Mouse (Mus musculus): Measurements from ENCODE around the gene Ddx42. TPM values are rescaled to one million over a fixed set of nuclear protein-coding genes. Genes with fewer than 3 reads are reported as not detected.

The Ddx42 gene
- polyA plus RNA-seq, 1 experiment from 2014 or later, result 113 TPM

DNA sequence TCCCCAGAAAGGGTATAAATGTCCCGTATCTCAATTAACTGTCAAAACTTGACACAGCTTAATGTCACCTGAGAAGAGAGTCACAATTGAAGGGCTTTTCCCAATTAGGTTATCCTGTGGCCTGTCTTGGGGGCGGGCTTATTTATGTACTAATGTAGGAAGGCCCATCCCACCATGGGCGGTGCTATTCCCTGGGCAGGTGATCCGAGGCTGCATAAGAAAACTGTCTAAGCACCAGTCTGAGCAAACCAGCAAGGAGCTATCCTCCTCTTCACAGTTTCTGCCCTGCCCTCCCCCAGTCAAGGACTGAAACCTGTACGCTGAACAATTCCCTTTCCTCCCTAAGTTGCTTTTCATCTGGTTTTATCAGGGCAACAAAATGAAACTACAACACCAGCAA is 73.7 kb downstream of the Ddx42 start:
- no peaks in the 10 kb centered on the region for H3K9me3 ChIP-seq
- H3K4me3 ChIP-seq, result no peak overlapping the region
- no peaks in the 10 kb centered on the region for H3K36me3 ChIP-seq
- no peak overlapping the region for H3K4me2 ChIP-seq (replicated peaks)
- H3K4me1 ChIP-seq, result no peaks in the 10 kb centered on the region
- WGBS, result 87% methylated on average over 5 of the region's 5 CpGs
- no peak for ATAC-seq (ENCODE audit: low FRiP score, low read depth)
- H3K27me3 ChIP-seq, result no peaks in the 10 kb centered on the region
- no peak overlapping the region for H3K9ac ChIP-seq (replicated peaks)
- no peak overlapping the region for H3K27ac ChIP-seq (replicated peaks)

DNA sequence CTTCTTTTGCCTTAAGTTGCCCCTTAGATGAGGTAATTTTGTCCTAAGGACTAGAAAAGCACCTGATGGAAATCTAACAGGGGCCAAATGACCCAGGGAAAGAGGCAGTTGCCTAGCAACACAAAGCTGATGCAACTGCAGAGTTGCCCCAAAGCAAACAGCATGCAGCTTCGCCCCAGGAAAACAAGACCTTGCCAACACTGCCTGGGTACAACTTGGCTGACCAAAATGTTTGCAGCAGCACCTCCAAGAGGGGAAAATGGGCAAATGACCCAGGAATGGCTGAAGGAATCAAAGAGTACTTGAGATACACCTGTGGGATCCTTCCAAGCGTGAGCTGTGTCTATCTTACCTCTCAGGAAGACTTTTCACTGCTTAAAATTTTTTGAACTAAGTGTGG is 75.1 kb downstream of the Ddx42 start:
- 87% methylated on average over 2 of the region's 2 CpGs for WGBS
- Histone ChIP-seq H3K36me3 (no peaks in the 10 kb centered on the region), H3K4me1 (no peaks in the 10 kb centered on the region), H3K9me3 (no peaks in the 10 kb centered on the region), H3K4me3 (no peak overlapping the region), H3K27me3 (no peaks in the 10 kb centered on the region), H3K9ac (replicated peaks) (no peak overlapping the region), H3K4me2 (replicated peaks) (no peak overlapping the region), H3K27ac (replicated peaks) (no peak overlapping the region)
- no peak for ATAC-seq (ENCODE audit: low FRiP score, low read depth)

Other genes with a start within 250 kb of the Ddx42 start
- 1.2 and 1.4 TPM in 2 replicates for gene Ace, start 249.0 kb upstream of the Ddx42 start, polyA plus RNA-seq (2016; fragmentation: Nextera tagmentation; extraction: Ambion mirVana)
- gene Ace3, start 222.3 kb upstream of the Ddx42 start, polyA plus RNA-seq (2016; fragmentation: Nextera tagmentation; extraction: Ambion mirVana), result not detected in 2 replicates
- 0.50 and 0.56 TPM in 2 replicates for gene Kcnh6, start 208.8 kb upstream of the Ddx42 start, polyA plus RNA-seq (2016; fragmentation: Nextera tagmentation; extraction: Ambion mirVana)
- 122 and 126 TPM in 2 replicates for gene Dcaf7, start 180.1 kb upstream of the Ddx42 start, polyA plus RNA-seq (2016; fragmentation: Nextera tagmentation; extraction: Ambion mirVana)
- 9.8 and 10.4 TPM in 2 replicates for gene Taco1, start 150.9 kb upstream of the Ddx42 start, polyA plus RNA-seq (2016; fragmentation: Nextera tagmentation; extraction: Ambion mirVana)
- 25.4 and 25.8 TPM in 2 replicates for gene Map3k3, start 132.3 kb upstream of the Ddx42 start, polyA plus RNA-seq (2016; fragmentation: Nextera tagmentation; extraction: Ambion mirVana)
- 0.78 TPM in 1 of 2 replicates, not detected in the other for gene Gm10840, start 56.1 kb upstream of the Ddx42 start, polyA plus RNA-seq (2016; fragmentation: Nextera tagmentation; extraction: Ambion mirVana)
- 278 and 309 TPM in 2 replicates for gene Limd2, start 56.1 kb upstream of the Ddx42 start, polyA plus RNA-seq (2016; fragmentation: Nextera tagmentation; extraction: Ambion mirVana)
- gene Strada, start 14.8 kb upstream of the Ddx42 start, polyA plus RNA-seq (2016; fragmentation: Nextera tagmentation; extraction: Ambion mirVana), result 33.6 and 40.9 TPM in 2 replicates
- gene Ccdc47, start 582 bp upstream of the Ddx42 start, polyA plus RNA-seq (2016; fragmentation: Nextera tagmentation; extraction: Ambion mirVana), result 79.2 and 85.9 TPM in 2 replicates
- gene Ftsj3, start 39.2 kb downstream of the Ddx42 start, polyA plus RNA-seq (2016; fragmentation: Nextera tagmentation; extraction: Ambion mirVana), result 56.5 and 58.0 TPM in 2 replicates
- 321 and 324 TPM in 2 replicates for gene Psmc5, start 39.2 kb downstream of the Ddx42 start, polyA plus RNA-seq (2016; fragmentation: Nextera tagmentation; extraction: Ambion mirVana)
- gene Smarcd2, start 56.0 kb downstream of the Ddx42 start, polyA plus RNA-seq (2016; fragmentation: Nextera tagmentation; extraction: Ambion mirVana), result 23.9 and 24.1 TPM in 2 replicates
- gene Tcam1, start 59.7 kb downstream of the Ddx42 start, polyA plus RNA-seq (2016; fragmentation: Nextera tagmentation; extraction: Ambion mirVana), result 0.17 and 0.24 TPM in 2 replicates
- gene Gh, start 84.9 kb downstream of the Ddx42 start, polyA plus RNA-seq (2016; fragmentation: Nextera tagmentation; extraction: Ambion mirVana), result not detected in 2 replicates
- 0.76 and 1.0 TPM in 2 replicates for gene Cd79b, start 97.8 kb downstream of the Ddx42 start, polyA plus RNA-seq (2016; fragmentation: Nextera tagmentation; extraction: Ambion mirVana)
- not detected in 2 replicates for gene Scn4a, start 136.4 kb downstream of the Ddx42 start, polyA plus RNA-seq (2016; fragmentation: Nextera tagmentation; extraction: Ambion mirVana)
- gene Prr29, start 148.5 kb downstream of the Ddx42 start, polyA plus RNA-seq (2016; fragmentation: Nextera tagmentation; extraction: Ambion mirVana), result not detected in 2 replicates
- 8.7 and 12.5 TPM in 2 replicates for gene Icam2, start 171.1 kb downstream of the Ddx42 start, polyA plus RNA-seq (2016; fragmentation: Nextera tagmentation; extraction: Ambion mirVana)